In the genomic region with DNA sequence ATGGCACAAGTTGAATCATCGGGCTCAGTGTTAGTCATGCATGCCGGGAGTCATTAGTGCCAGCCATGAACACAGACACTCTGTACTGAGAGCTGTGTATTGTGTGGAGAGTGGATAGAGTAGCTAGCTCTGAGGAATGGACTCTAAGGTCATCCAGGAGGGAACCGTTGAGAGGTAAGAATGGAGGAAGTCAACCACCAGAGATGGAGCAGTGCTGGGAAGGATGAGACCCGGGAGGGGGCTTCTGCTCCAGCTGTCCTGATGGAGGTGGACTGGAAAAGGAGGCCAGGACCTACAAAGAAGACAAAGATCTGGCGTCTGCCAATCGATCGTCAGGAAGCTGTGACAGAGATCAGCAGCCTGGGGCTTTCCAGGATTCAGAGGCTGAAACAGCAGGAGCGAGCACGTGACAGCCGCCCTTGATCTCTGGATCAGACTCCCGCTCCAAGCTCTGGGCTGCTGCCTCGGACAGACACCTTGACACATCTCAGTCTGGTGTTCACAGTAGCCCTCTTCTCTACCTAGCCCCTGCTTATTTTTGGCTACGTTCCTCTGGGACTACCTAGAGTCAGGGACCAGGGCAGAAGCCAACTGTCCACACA, we compare ENCODE assay signal across 20 mouse cellular contexts. TPM values are rescaled to one million over a fixed set of nuclear protein-coding genes. Genes with fewer than 3 reads are reported as not detected.
DNase-seq lines count a peak whose midpoint lies in the region; ATAC-seq and TF ChIP-seq lines count a peak whose summit lies in the region.
"Had no signal": no experiment of that assay in that cellular context is flagged by ENCODE, and none has a peak within 500 bp of the region (broad histone marks: within the 10 kb centered on the region; RNA-seq: fewer than 3 reads in every experiment).

No protein-coding gene starts in this region.

- 57% methylated on average over 13 of the region's 13 CpGs for WGBS in kidney, embryonic 14.5 days
- 50% methylated on average over 13 of the region's 13 CpGs for WGBS in kidney, embryonic 16.5 days
- WGBS in midbrain, embryonic 11.5 days: 61% methylated on average over 13 of the region's 13 CpGs
- WGBS in midbrain, embryonic 16.5 days: 60% methylated on average over 13 of the region's 13 CpGs
- 68% methylated on average over 13 of the region's 13 CpGs for WGBS in stomach, embryonic 14.5 days
- 57% methylated on average over 13 of the region's 13 CpGs for WGBS in stomach, postnatal 0 days

- H3K9ac ChIP-seq in kidney, embryonic 14.5 days (ENCODE audit: low read depth, low read length): no peak overlapping the region
- no peak overlapping the region for H3K9ac ChIP-seq in kidney, embryonic 16.5 days (replicated peaks; ENCODE audit: low read length)
- H3K9ac ChIP-seq in midbrain, embryonic 11.5 days (ENCODE audit: low read length): no peak overlapping the region
- H3K9ac ChIP-seq in midbrain, embryonic 16.5 days (ENCODE audit: low read depth, low read length): no peak overlapping the region
- H3K9ac ChIP-seq in stomach, embryonic 14.5 days (replicated peaks; ENCODE audit: low read depth, low read length): no peak overlapping the region
- H3K9ac ChIP-seq in stomach, postnatal 0 days (ENCODE audit: low read length): no peak overlapping the region
- H3K9ac ChIP-seq: embryonic facial prominence, embryonic 13.5 days; forebrain, embryonic 12.5 days; hindbrain, embryonic 14.5 days had no signal

- H3K4me3 ChIP-seq in kidney, embryonic 14.5 days (ENCODE audit: low read length): no peak overlapping the region
- no peak overlapping the region for H3K4me3 ChIP-seq in kidney, embryonic 16.5 days (ENCODE audit: low read length)
- no peak overlapping the region for H3K4me3 ChIP-seq in midbrain, embryonic 11.5 days (ENCODE audit: low read depth, low read length)
- H3K4me3 ChIP-seq in midbrain, embryonic 16.5 days (ENCODE audit: low read depth, low read length): no peak overlapping the region
- H3K4me3 ChIP-seq in stomach, embryonic 14.5 days (ENCODE audit: low read depth, low read length): no peak overlapping the region
- H3K4me3 ChIP-seq in stomach, postnatal 0 days (ENCODE audit: low read depth, low read length): no peak overlapping the region
- H3K4me3 ChIP-seq: embryonic facial prominence, embryonic 13.5 days; forebrain, embryonic 12.5 days; heart, embryonic 10.5 days; hindbrain, embryonic 10.5 days had no signal

- H3K36me3 ChIP-seq in kidney, embryonic 14.5 days (ENCODE audit: control insufficient read depth, insufficient read depth, low read length): no peaks in the 10 kb centered on the region
- H3K36me3 ChIP-seq in kidney, embryonic 16.5 days (ENCODE audit: insufficient read depth, low read length): no peaks in the 10 kb centered on the region
- no peaks in the 10 kb centered on the region for H3K36me3 ChIP-seq in midbrain, embryonic 11.5 days (ENCODE audit: control insufficient read depth, insufficient read depth, low read length)
- H3K36me3 ChIP-seq in midbrain, embryonic 16.5 days (ENCODE audit: control insufficient read depth, insufficient read depth, low read length): no peaks in the 10 kb centered on the region
- H3K36me3 ChIP-seq in stomach, embryonic 14.5 days (ENCODE audit: control insufficient read depth, insufficient read depth, low read length): no peaks in the 10 kb centered on the region
- H3K36me3 ChIP-seq in stomach, postnatal 0 days (ENCODE audit: control insufficient read depth, insufficient read depth, low read length): no peaks in the 10 kb centered on the region
- H3K36me3 ChIP-seq: embryonic facial prominence, embryonic 13.5 days; forebrain, embryonic 12.5 days; heart, embryonic 10.5 days; hindbrain, embryonic 10.5 days had no signal

- H3K4me2 ChIP-seq in kidney, embryonic 14.5 days (replicated peaks; ENCODE audit: low read depth, low read length): no peak overlapping the region
- no peak overlapping the region for H3K4me2 ChIP-seq in kidney, embryonic 16.5 days (replicated peaks; ENCODE audit: low read depth, low read length)
- H3K4me2 ChIP-seq in midbrain, embryonic 11.5 days: no peak overlapping the region
- no peak overlapping the region for H3K4me2 ChIP-seq in midbrain, embryonic 16.5 days (ENCODE audit: low read length)
- no peak overlapping the region for H3K4me2 ChIP-seq in stomach, embryonic 14.5 days (replicated peaks; ENCODE audit: low read depth, low read length)
- no peak overlapping the region for H3K4me2 ChIP-seq in stomach, postnatal 0 days (replicated peaks; ENCODE audit: low read depth)
- H3K4me2 ChIP-seq: embryonic facial prominence, embryonic 13.5 days; forebrain, embryonic 12.5 days; hindbrain, embryonic 14.5 days had no signal

- peak; percentile 32 for DNase-seq in adrenal gland, postnatal 14 days
- DNase-seq in adrenal gland, adult 8-10 months: no peak
- peak; percentile 73 for DNase-seq in midbrain, embryonic 11.5 days (ENCODE audit: low spot score, missing footprints)
- no peak for DNase-seq in stomach, postnatal 0 days (ENCODE audit: low spot score)
- DNase-seq: cerebellum, adult 18-20 months; cerebellum, adult 9-11 months; cerebellum, postnatal 36 days; gastrocnemius, postnatal 10 days; heart, adult 18-20 months had no signal

- no peaks in the 10 kb centered on the region for H3K27me3 ChIP-seq in kidney, embryonic 14.5 days (ENCODE audit: control insufficient read depth, insufficient read depth, low read length)
- no peaks in the 10 kb centered on the region for H3K27me3 ChIP-seq in kidney, embryonic 16.5 days (ENCODE audit: insufficient read depth, low read length)
- H3K27me3 ChIP-seq in midbrain, embryonic 11.5 days (ENCODE audit: control insufficient read depth, insufficient read depth, low read length): no peaks in the 10 kb centered on the region
- H3K27me3 ChIP-seq in midbrain, embryonic 16.5 days (ENCODE audit: control insufficient read depth, insufficient read depth, low read depth, low read length): no peaks in the 10 kb centered on the region
- H3K27me3 ChIP-seq in stomach, embryonic 14.5 days (ENCODE audit: control insufficient read depth, insufficient read depth, low read length): no peaks in the 10 kb centered on the region
- no peaks in the 10 kb centered on the region for H3K27me3 ChIP-seq in stomach, postnatal 0 days (ENCODE audit: control insufficient read depth, insufficient read depth, low read length)
- H3K27me3 ChIP-seq: CH12.LX; embryonic facial prominence, embryonic 13.5 days had no signal

- H3K9me3 ChIP-seq in kidney, embryonic 14.5 days (ENCODE audit: control insufficient read depth, low read length): no peaks in the 10 kb centered on the region
- H3K9me3 ChIP-seq in kidney, embryonic 16.5 days (ENCODE audit: low read length): no peaks in the 10 kb centered on the region
- H3K9me3 ChIP-seq in midbrain, embryonic 11.5 days (ENCODE audit: control insufficient read depth, low read length): no peaks in the 10 kb centered on the region
- no peaks in the 10 kb centered on the region for H3K9me3 ChIP-seq in midbrain, embryonic 16.5 days (replicated peaks; ENCODE audit: control insufficient read depth, low read length, poor library complexity, severe bottlenecking)
- H3K9me3 ChIP-seq in stomach, embryonic 14.5 days (ENCODE audit: control insufficient read depth, low read depth, low read length): no peaks in the 10 kb centered on the region
- no peaks in the 10 kb centered on the region for H3K9me3 ChIP-seq in stomach, postnatal 0 days (ENCODE audit: control insufficient read depth, low read length)
- H3K9me3 ChIP-seq: embryonic facial prominence, embryonic 13.5 days; forebrain, embryonic 12.5 days; heart, embryonic 10.5 days; hindbrain, embryonic 10.5 days had no signal

- no peak for TF ChIP-seq CTCF in stomach, postnatal 0 days (IDR thresholded peaks at IDR 0.05; ENCODE audit: low read depth)

- H3K4me1 ChIP-seq in kidney, embryonic 14.5 days (ENCODE audit: control insufficient read depth, insufficient read depth, low read length): peaks cover 3% of the 10 kb centered on the region; the same call in 1 of the 2 replicates
- 0 out of 2 replicates have a peak, but pooled peaks cover under 1% of the 10 kb centered on the region for H3K4me1 ChIP-seq in kidney, embryonic 16.5 days (ENCODE audit: insufficient read depth, low read length)
- peaks cover 6% of the 10 kb centered on the region for H3K4me1 ChIP-seq in midbrain, embryonic 11.5 days (ENCODE audit: control insufficient read depth, insufficient read depth, low read length)
- peaks cover 6% of the 10 kb centered on the region for H3K4me1 ChIP-seq in midbrain, embryonic 16.5 days (ENCODE audit: control insufficient read depth, insufficient read depth, low read length)
- H3K4me1 ChIP-seq in stomach, embryonic 14.5 days (ENCODE audit: control insufficient read depth, insufficient read depth, low read length): peaks cover 2% of the 10 kb centered on the region; the same call in 1 of the 2 replicates
- H3K4me1 ChIP-seq in stomach, postnatal 0 days (replicated peaks; ENCODE audit: control insufficient read depth, insufficient read depth): no peaks in the 10 kb centered on the region

- TF ChIP-seq EP300 in stomach, postnatal 0 days (optimal IDR thresholded peaks at IDR 0.05): no peak

- ATAC-seq in kidney, embryonic 14.5 days (ENCODE audit: low FRiP score, low TSS enrichment): peak; percentile 12; the same call in 1 of the 2 replicates
- ATAC-seq in kidney, embryonic 16.5 days (ENCODE audit: low FRiP score, low TSS enrichment): no peak
- no peak for ATAC-seq in midbrain, embryonic 11.5 days (ENCODE audit: low FRiP score)
- no peak for ATAC-seq in midbrain, embryonic 16.5 days
- ATAC-seq in stomach, embryonic 14.5 days (ENCODE audit: insufficient number of reproducible peaks, insufficient read depth, low FRiP score, low read depth): 0 out of 2 replicates have a peak, but pooled peaks have one; percentile 28
- no peak for ATAC-seq in stomach, postnatal 0 days (ENCODE audit: low FRiP score, low TSS enrichment)
- ATAC-seq: forebrain, embryonic 16.5 days had no signal

- H3K27ac ChIP-seq in kidney, embryonic 14.5 days (ENCODE audit: low read depth, low read length): no peak overlapping the region
- H3K27ac ChIP-seq in kidney, embryonic 16.5 days (ENCODE audit: low read length): no peak overlapping the region
- no peak overlapping the region for H3K27ac ChIP-seq in midbrain, embryonic 11.5 days (ENCODE audit: low read depth, low read length)
- H3K27ac ChIP-seq in midbrain, embryonic 16.5 days (ENCODE audit: low read length): no peak overlapping the region
- no peak overlapping the region for H3K27ac ChIP-seq in stomach, embryonic 14.5 days (ENCODE audit: low read length)
- no peak overlapping the region for H3K27ac ChIP-seq in stomach, postnatal 0 days (replicated peaks)
- H3K27ac ChIP-seq: embryonic facial prominence, embryonic 13.5 days; forebrain, embryonic 12.5 days; heart, embryonic 10.5 days; hindbrain, embryonic 10.5 days; hindbrain, embryonic 14.5 days had no signal

RNA-seq across cellular contexts. Expression of a gene that starts 5.0 kb away (rescaled TPM):
- total RNA-seq in adrenal gland, postnatal 14 days (2021): 8.3 and 10.6 TPM in 2 replicates
- 10 to 100 TPM in 1 of 4 experiments, 1 to 10 TPM in 3; 6.9 to 14.7 (median 8.7) TPM for total RNA-seq in adrenal gland, adult 8-10 months (2022)
- polyA plus RNA-seq in kidney, embryonic 14.5 days (2014; fragmentation: Nextera tagmentation; extraction: Ambion mirVana): 0.42 and 0.47 TPM in 2 replicates
- polyA plus RNA-seq in kidney, embryonic 16.5 days (2015; fragmentation: Nextera tagmentation; extraction: Ambion mirVana): 0.74 and 0.95 TPM in 2 replicates
- 0.93 and 1.2 TPM in 2 replicates for polyA plus RNA-seq in midbrain, embryonic 11.5 days (2014; fragmentation: Nextera tagmentation; extraction: Ambion mirVana)
- 0.42 TPM in 1 of 2 replicates, not detected in the other for polyA plus RNA-seq in midbrain, embryonic 16.5 days (2015; fragmentation: Nextera tagmentation; extraction: Ambion mirVana)
- 1.2 and 2.9 TPM in 2 replicates for polyA plus RNA-seq in stomach, embryonic 14.5 days (2014; fragmentation: Nextera tagmentation; extraction: Ambion mirVana)
- 0.61 TPM in 2 replicates for polyA plus RNA-seq in stomach, postnatal 0 days (2015; fragmentation: Nextera tagmentation; extraction: Ambion mirVana)

RNA-seq across cellular contexts. Expression of a gene that starts 27.3 kb away (rescaled TPM):
- not detected in 2 replicates for total RNA-seq in adrenal gland, postnatal 14 days (2021)
- not detected for total RNA-seq in adrenal gland, adult 8-10 months (2022)
- 8.1 and 15.5 TPM in 2 replicates for polyA plus RNA-seq in kidney, embryonic 14.5 days (2014; fragmentation: Nextera tagmentation; extraction: Ambion mirVana)
- polyA plus RNA-seq in kidney, embryonic 16.5 days (2015; fragmentation: Nextera tagmentation; extraction: Ambion mirVana): 17.2 and 20.1 TPM in 2 replicates
- polyA plus RNA-seq in midbrain, embryonic 11.5 days (2014; fragmentation: Nextera tagmentation; extraction: Ambion mirVana): 456 and 535 TPM in 2 replicates
- polyA plus RNA-seq in midbrain, embryonic 16.5 days (2015; fragmentation: Nextera tagmentation; extraction: Ambion mirVana): 107 and 135 TPM in 2 replicates
- polyA plus RNA-seq in stomach, embryonic 14.5 days (2014; fragmentation: Nextera tagmentation; extraction: Ambion mirVana): 0.91 and 1.1 TPM in 2 replicates
- 0.24 and 0.36 TPM in 2 replicates for polyA plus RNA-seq in stomach, postnatal 0 days (2015; fragmentation: Nextera tagmentation; extraction: Ambion mirVana)

RNA-seq across cellular contexts. Expression of a gene that starts 30.5 kb away (rescaled TPM):
- total RNA-seq in adrenal gland, postnatal 14 days (2021): 27.9 and 30.2 TPM in 2 replicates
- total RNA-seq in adrenal gland, adult 8-10 months (2022): 10 to 100 TPM; 27.8 to 38.1 (median 34.0) TPM
- 34.9 and 43.9 TPM in 2 replicates for polyA plus RNA-seq in kidney, embryonic 14.5 days (2014; fragmentation: Nextera tagmentation; extraction: Ambion mirVana)
- polyA plus RNA-seq in kidney, embryonic 16.5 days (2015; fragmentation: Nextera tagmentation; extraction: Ambion mirVana): 51.9 and 53.8 TPM in 2 replicates
- 37.0 and 40.4 TPM in 2 replicates for polyA plus RNA-seq in midbrain, embryonic 11.5 days (2014; fragmentation: Nextera tagmentation; extraction: Ambion mirVana)
- polyA plus RNA-seq in midbrain, embryonic 16.5 days (2015; fragmentation: Nextera tagmentation; extraction: Ambion mirVana): 42.1 and 45.5 TPM in 2 replicates
- polyA plus RNA-seq in stomach, embryonic 14.5 days (2014; fragmentation: Nextera tagmentation; extraction: Ambion mirVana): 48.3 and 50.4 TPM in 2 replicates
- polyA plus RNA-seq in stomach, postnatal 0 days (2015; fragmentation: Nextera tagmentation; extraction: Ambion mirVana): 14.8 and 14.9 TPM in 2 replicates

RNA-seq across cellular contexts. Expression of a gene that starts 34.5 kb away (rescaled TPM):
- total RNA-seq in adrenal gland, postnatal 14 days (2021): 51.9 and 52.6 TPM in 2 replicates
- 100 to 1,000 TPM in 2 of 4 experiments, 10 to 100 TPM in 2; 21.8 to 161 (median 71.6) TPM for total RNA-seq in adrenal gland, adult 8-10 months (2022)
- 37.6 and 39.1 TPM in 2 replicates for polyA plus RNA-seq in kidney, embryonic 14.5 days (2014; fragmentation: Nextera tagmentation; extraction: Ambion mirVana)
- 39.1 and 42.2 TPM in 2 replicates for polyA plus RNA-seq in kidney, embryonic 16.5 days (2015; fragmentation: Nextera tagmentation; extraction: Ambion mirVana)
- polyA plus RNA-seq in midbrain, embryonic 11.5 days (2014; fragmentation: Nextera tagmentation; extraction: Ambion mirVana): 39.6 and 41.8 TPM in 2 replicates
- polyA plus RNA-seq in midbrain, embryonic 16.5 days (2015; fragmentation: Nextera tagmentation; extraction: Ambion mirVana): 59.3 and 64.5 TPM in 2 replicates
- 40.1 and 42.5 TPM in 2 replicates for polyA plus RNA-seq in stomach, embryonic 14.5 days (2014; fragmentation: Nextera tagmentation; extraction: Ambion mirVana)
- 62.1 and 65.4 TPM in 2 replicates for polyA plus RNA-seq in stomach, postnatal 0 days (2015; fragmentation: Nextera tagmentation; extraction: Ambion mirVana)

Comparison
In these comparisons a context has a peak if more than half of its experiments do, and no peak if none do; other contexts are left out.
1. DNase-seq: peak in adrenal gland, postnatal 14 days (single experiment) and midbrain, embryonic 11.5 days (single experiment); none in adrenal gland, adult 8-10 months (single experiment) and stomach, postnatal 0 days (single experiment).
2. ATAC-seq: peak in kidney, embryonic 14.5 days (single experiment) and stomach, embryonic 14.5 days (single experiment); none in kidney, embryonic 16.5 days (single experiment), midbrain, embryonic 11.5 days (single experiment), midbrain, embryonic 16.5 days (single experiment) and stomach, postnatal 0 days (single experiment).